Mouse (Mus musculus): ENCODE results near the gene Lnx1. TPM values are rescaled to one million over a fixed set of nuclear protein-coding genes. Genes with fewer than 3 reads are reported as not detected.

Gene Lnx1
- total RNA-seq, 2 experiments from 2014 or later = 3.9 to 5.0 TPM

DNA sequence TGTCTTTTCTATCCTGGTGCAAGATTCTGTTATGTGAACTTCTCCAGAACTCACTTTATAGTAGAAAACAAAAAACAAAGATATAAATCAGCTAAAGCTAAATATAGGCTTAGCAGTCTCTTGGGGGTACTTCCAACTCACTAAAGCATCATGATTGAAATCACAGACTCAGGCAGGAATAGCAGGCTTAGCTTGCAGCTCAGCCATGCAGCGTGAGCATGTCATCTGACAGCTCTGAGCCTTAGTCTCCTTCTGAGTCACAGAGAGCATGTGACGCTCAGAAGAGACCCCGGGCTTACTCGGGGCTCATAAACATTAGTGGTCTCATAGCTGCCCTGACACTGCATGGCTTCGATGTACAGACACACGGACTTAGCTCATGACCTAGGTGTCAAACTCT, 100.7 kb downstream of the Lnx1 start:
- DNase-seq = no peak

DNA sequence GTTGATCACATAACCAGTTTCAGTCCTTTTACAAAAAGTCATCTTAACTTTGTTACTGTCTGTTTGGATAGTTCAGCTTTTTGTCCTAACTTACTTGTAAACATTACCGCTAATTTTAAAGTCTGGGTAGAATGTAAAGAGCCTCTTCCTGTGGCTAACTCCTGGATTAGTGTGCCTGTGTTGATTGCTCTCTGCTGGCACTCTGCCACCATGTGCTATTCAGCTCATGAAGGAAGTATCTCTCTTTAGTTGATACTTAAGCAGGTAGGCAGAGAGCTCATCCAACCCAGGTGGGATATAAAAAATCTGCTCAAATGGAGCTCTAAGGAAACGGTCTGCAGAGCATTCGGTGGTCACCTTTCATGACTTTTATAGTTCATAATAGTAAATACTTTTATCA, 101.5 kb downstream of the Lnx1 start:
- DNase-seq = no peak

DNA sequence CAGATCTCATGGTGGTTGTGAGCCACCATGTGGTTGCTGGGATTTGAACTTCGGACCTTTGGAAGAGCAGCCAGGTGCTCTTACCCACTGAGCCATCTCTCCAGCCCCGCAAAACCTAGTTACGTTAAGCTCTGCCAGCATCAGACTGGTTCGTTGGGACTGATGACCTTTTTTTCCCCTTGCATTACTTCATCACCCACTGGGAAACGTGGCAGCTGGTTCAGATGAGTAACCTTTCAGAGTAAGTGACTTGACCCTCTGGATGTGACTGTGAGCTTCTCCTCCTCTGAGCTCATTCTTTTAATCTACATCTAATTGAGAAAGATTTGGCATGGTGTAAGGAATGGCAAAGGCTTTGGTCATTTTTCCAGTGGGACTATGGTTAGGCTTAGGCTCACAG, 102.7 kb downstream of the Lnx1 start:
- DNase-seq = no peak

DNA sequence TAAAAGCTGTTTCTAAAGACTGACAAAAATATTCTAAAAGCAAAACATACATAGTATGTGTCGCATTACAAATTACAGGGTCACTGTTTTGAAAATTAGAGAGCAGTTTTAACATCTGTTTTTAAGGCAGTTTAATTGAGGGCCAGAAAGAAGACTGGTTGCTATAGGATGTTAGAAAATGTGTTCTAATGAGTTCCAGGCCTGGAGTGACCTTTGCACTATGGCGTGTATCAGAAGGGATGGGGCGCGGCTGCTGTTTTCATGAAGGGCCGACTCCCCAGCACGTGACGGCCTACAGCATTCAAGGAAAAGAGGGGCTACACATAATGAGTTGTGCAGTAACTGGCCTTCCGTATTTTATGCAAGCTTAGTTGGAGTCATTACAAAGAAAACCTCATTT, 109.6 kb downstream of the Lnx1 start:
- no peak for DNase-seq

DNA sequence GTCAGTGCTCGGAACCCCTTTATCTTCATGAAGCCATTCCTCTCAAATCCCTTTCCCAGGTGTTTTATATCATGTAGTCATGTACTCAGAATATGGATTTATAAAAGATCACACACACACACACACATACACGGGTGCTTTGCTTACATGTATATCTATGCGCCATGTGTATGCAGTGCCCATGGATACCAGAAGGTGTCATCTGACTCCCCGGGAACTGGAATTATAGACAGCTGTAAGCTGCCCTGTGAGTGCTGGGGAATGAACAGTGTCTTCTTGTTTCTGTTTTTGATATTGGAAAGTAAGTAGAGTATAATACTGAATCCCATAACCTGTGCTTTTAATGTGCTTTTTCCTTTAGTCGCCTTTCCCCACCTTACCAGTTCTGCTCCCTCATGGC, 111.3 kb downstream of the Lnx1 start:
- DNase-seq = no peak

DNA sequence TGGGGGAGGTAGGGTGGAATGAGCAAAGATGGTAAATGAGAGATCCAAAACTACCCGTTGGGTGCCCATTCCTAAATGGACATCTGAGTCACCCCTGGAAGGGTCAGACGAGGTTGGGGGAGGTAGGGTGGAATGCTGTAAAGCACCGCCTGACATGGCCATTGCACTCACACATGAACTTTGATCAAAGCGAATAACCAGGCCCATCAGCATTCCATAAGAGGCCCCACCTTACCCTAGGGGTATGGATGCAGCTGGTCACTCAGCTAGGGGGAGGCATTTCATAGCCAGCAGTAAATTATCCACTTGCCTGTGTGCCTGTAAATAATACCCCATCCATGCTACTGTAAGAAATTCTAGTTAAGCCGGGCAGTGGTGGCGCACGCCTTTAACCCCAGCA, 113.6 kb downstream of the Lnx1 start:
- DNase-seq = no peak

DNA sequence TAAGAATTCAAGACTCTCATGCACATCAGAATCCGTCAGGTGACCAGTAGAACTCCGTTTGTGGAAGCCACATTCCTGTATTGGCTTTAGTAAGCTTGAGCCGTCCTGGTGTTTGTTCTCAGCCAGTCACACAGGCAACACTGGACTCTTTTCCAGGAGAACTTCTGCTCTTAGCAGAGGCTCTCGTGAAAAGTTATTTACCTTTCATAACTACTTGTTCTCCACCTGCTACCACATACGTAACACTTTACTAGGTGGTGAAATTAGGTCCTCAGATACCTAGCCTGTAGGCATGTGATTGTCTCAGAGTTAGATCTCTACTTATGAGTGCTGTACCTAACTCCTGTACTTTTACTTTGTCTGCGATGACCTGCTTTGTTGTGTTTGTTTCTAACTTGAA, 130.9 kb downstream of the Lnx1 start:
- no peak for DNase-seq

DNA sequence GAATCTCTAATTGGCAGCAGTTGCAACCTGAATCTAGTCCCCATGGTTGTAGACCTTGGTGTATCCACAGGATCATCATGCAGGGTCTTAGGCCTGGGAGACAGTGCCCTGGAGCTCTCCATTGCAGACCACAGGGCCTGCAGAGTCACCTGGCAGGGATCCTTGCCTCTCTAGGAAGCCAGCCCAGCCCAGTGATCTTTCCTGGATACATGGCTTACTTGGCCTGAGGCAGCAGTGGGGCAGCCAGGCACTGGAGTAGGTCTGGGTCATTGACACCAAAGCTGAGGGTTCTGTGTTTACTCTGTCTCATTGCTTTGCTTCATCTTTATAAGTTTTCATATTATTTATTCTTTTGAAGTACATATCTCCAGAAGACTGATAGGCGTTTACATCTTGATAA, 141.6 kb downstream of the Lnx1 start:
- DNase-seq = peak; percentile 14 to 33

DNA sequence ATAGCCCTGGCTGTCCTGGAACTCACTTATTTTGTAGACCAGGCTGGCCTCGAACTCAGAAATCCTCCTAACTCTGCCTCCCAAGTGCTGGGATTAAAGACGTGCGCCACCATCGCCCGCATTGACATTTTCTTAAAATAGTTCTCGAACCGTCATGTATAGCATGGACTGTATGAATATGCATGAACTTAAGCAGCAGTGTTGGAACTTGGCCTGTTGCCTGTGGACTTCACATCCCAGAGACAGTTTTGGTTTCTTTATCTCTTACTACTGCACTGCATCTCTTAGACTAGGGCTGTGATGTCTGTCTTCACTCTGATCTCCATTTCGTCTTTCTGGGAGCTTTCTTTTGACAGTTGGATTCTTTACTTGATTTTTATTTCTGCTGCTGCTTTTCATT, 153.1 kb downstream of the Lnx1 start:
- no peak for DNase-seq

DNA sequence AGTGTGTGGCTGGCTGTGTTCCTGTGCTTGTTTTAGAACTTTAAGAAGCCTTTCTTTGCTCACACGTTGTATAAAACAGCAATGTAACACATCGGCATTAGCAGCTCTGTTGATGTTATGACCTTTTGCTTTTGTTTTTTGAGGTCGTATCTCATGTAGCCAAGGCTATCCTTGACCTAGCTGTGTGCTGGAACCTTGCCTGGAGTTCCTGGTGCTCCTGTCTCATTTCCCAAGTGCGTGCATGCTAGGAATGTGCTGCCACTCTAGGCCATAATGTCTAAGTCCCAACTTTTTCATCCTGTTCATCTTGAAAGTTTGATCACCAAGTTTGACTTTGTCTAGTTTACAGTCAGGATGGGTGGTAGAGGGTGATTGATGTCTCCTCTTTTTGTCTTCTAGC, 157.1 kb downstream of the Lnx1 start:
- DNase-seq = peak in 1 of 2 experiments; percentile 51

Other genes with a start within 250 kb of the Lnx1 start
- gene Scfd2, start 171.2 kb downstream of the Lnx1 start, total RNA-seq (2021) = 10 to 100 TPM; 17.8 to 22.9 TPM
- gene Fip1l1, start 167.5 kb downstream of the Lnx1 start, total RNA-seq (2021) = 10 to 100 TPM; 59.2 to 62.0 TPM